Mouse (Mus musculus) MEL (cell line): Measurements from ENCODE around the gene St8sia2. TPM values are rescaled to one million over a fixed set of nuclear protein-coding genes. Genes with fewer than 3 reads are reported as not detected.

Experiments
- DNase-seq: peaks from one replicate; pipeline ENCODE4 v3.0.0; 2011; ENCODE audit warnings: low read depth, low spot score
- H3K27ac ChIP-seq: 2 replicates; pipeline ENCODE4 v1.5.1; 2012; ENCODE audit warnings: low read depth, mild to moderate bottlenecking, control low read depth, low read length, moderate library complexity; ENCODE audit not compliant: control insufficient read depth
- H3K27me3 ChIP-seq, 2 experiments: fragments of 150-350 bp in 1 of 2; sonication (generic) in 1 of 2; 2 replicates each; pipeline ENCODE4 v1.6.1; 2012; ENCODE audit warnings: low read length in 2 of 2, mild to moderate bottlenecking in 2 of 2, improper control_type of control experiment in 1 of 2, moderate library complexity in 1 of 2; ENCODE audit not compliant: insufficient read depth in 2 of 2, control insufficient read depth in 1 of 2
- H3K36me3 ChIP-seq, 2 experiments: 2 replicates each; pipeline ENCODE4 v1.6.1; 2012 to 2014; ENCODE audit warnings: low read length in 2 of 2, improper control_type of control experiment in 1 of 2, inconsistent platforms in 1 of 2, mild to moderate bottlenecking in 1 of 2; ENCODE audit not compliant: insufficient read depth in 2 of 2, control insufficient read depth in 1 of 2
- H3K4me1 ChIP-seq, 2 experiments: fragments of 150-350 bp in 1 of 2; sonication (generic) in 1 of 2; 2 replicates each; pipeline ENCODE4 v1.6.1; 2012; ENCODE audit warnings: low read length in 2 of 2, improper control_type of control experiment in 1 of 2, mild to moderate bottlenecking in 1 of 2; ENCODE audit not compliant: insufficient read depth in 2 of 2, control insufficient read depth in 1 of 2
- H3K4me3 ChIP-seq, 2 experiments: fragments of 150-350 bp in 1 of 2; sonication (generic) in 1 of 2; 2 replicates each; pipeline ENCODE4 v1.5.1; 2012; ENCODE audit warnings: low read depth in 2 of 2, low read length in 2 of 2, mild to moderate bottlenecking in 2 of 2, moderate library complexity in 2 of 2, control low read depth in 1 of 2, improper control_type of control experiment in 1 of 2; ENCODE audit not compliant: control insufficient read depth in 1 of 2, insufficient read depth in 1 of 2
- H3K79me2 ChIP-seq: 2 replicates; pipeline ENCODE4 v1.6.1; 2012; ENCODE audit warnings: mild to moderate bottlenecking, low read length, moderate library complexity; ENCODE audit not compliant: control insufficient read depth, poor library complexity, insufficient read depth
- H3K9ac ChIP-seq: 2 replicates; pipeline ENCODE4 v1.6.1; 2012; ENCODE audit warnings: low read depth, mild to moderate bottlenecking, control low read depth, low read length, moderate library complexity; ENCODE audit not compliant: control insufficient read depth, poor library complexity, severe bottlenecking
- H3K9me3 ChIP-seq: fragments of 150-350 bp; sonication (generic); replicated peaks from 2 replicates; pipeline ENCODE4 v1.6.1; 2012; ENCODE audit warnings: mild to moderate bottlenecking, low read length, improper control_type of control experiment, moderate library complexity; ENCODE audit not compliant: insufficient read depth
- CHD2 ChIP-seq: IDR thresholded peaks from 2 replicates; pipeline ENCODE4 v1.6.1; 2011; ENCODE audit warnings: low read length, improper control_type of control experiment
- CTCF ChIP-seq, 3 experiments: IDR thresholded peaks in 2 of 3; conservative IDR thresholded peaks in 1 of 3; 2 replicates each; pipeline ENCODE4 v1.5.1; 2011 to 2012; ENCODE audit warnings: low read length in 3 of 3, low read depth in 2 of 3, mild to moderate bottlenecking in 2 of 3, improper control_type of control experiment in 1 of 3, inconsistent platforms in 1 of 3, mixed read lengths in 1 of 3, moderate library complexity in 1 of 3; ENCODE audit not compliant: control insufficient read depth in 1 of 3, insufficient read depth in 1 of 3, poor library complexity in 1 of 3, severe bottlenecking in 1 of 3
- ELF1 ChIP-seq: IDR thresholded peaks from 2 replicates; pipeline ENCODE4 v1.6.1; 2014; ENCODE audit warnings: low read depth, mild to moderate bottlenecking, inconsistent platforms, low read length, improper control_type of control experiment, moderate library complexity
- EP300 ChIP-seq, 2 experiments: IDR thresholded peaks; 2 replicates each; pipeline ENCODE4 v1.6.1; 2011; ENCODE audit warnings: improper control_type of control experiment in 2 of 2, low read length in 2 of 2, low read depth in 1 of 2, mild to moderate bottlenecking in 1 of 2
- ETS1 ChIP-seq: IDR thresholded peaks from 2 replicates; pipeline ENCODE4 v1.6.1; 2012; ENCODE audit warnings: low read depth, mild to moderate bottlenecking, inconsistent platforms, low read length, improper control_type of control experiment, moderate library complexity
- GABPA ChIP-seq: IDR thresholded peaks from 2 replicates; pipeline ENCODE4 v1.6.1; 2012; ENCODE audit warnings: low read depth, mild to moderate bottlenecking, inconsistent platforms, low read length, improper control_type of control experiment, moderate library complexity
- JUND ChIP-seq: IDR thresholded peaks from 2 replicates; pipeline ENCODE4 v1.6.1; 2011; ENCODE audit warnings: low read depth, mild to moderate bottlenecking, improper control_type of control experiment, low read length
- MAFK ChIP-seq: IDR thresholded peaks from 2 replicates; pipeline ENCODE4 v1.6.1; 2011; ENCODE audit warnings: low read depth, mild to moderate bottlenecking, low read length, improper control_type of control experiment, borderline replicate concordance
- MAZ ChIP-seq: IDR thresholded peaks from 2 replicates; pipeline ENCODE4 v1.6.1; 2012; ENCODE audit warnings: low read depth, mild to moderate bottlenecking, inconsistent platforms, low read length, improper control_type of control experiment
- MYC ChIP-seq: IDR thresholded peaks from 2 replicates; pipeline ENCODE4 v1.6.1; 2011; ENCODE audit warnings: low read depth, mild to moderate bottlenecking, low read length, improper control_type of control experiment, moderate library complexity
- NELFE ChIP-seq: IDR thresholded peaks from 2 replicates; pipeline ENCODE4 v1.6.1; 2011; ENCODE audit warnings: low read depth, low read length, improper control_type of control experiment
- NRF1 ChIP-seq: IDR thresholded peaks from 2 replicates; pipeline ENCODE4 v1.6.1; 2014; ENCODE audit warnings: low read depth, mild to moderate bottlenecking, inconsistent platforms, low read length, improper control_type of control experiment, moderate library complexity; ENCODE audit not compliant: poor library complexity, insufficient read depth, severe bottlenecking
- RAD21 ChIP-seq: IDR thresholded peaks from 2 replicates; pipeline ENCODE4 v1.6.1; 2011; ENCODE audit warnings: mild to moderate bottlenecking, low read depth, low read length, improper control_type of control experiment
- RCOR1 ChIP-seq: IDR thresholded peaks from 2 replicates; pipeline ENCODE4 v1.6.1; 2012; ENCODE audit warnings: low read depth, mild to moderate bottlenecking, inconsistent platforms, low read length, improper control_type of control experiment
- SMC3 ChIP-seq: IDR thresholded peaks from 2 replicates; pipeline ENCODE4 v1.6.1; 2011; ENCODE audit warnings: low read depth, low read length, improper control_type of control experiment
- TAL1 ChIP-seq: IDR thresholded peaks from 2 replicates; pipeline ENCODE4 v1.6.1; 2012; ENCODE audit warnings: mild to moderate bottlenecking, inconsistent platforms, low read length, moderate library complexity, mixed read lengths
- TBP ChIP-seq: IDR thresholded peaks from 2 replicates; pipeline ENCODE4 v1.8.0; 2011; ENCODE audit warnings: low read depth, low read length, improper control_type of control experiment
- UBTF ChIP-seq: IDR thresholded peaks from 2 replicates; pipeline ENCODE4 v1.6.1; 2012; ENCODE audit warnings: low read depth, mild to moderate bottlenecking, inconsistent platforms, low read length, improper control_type of control experiment, moderate library complexity, borderline replicate concordance; ENCODE audit not compliant: insufficient read depth
- USF1 ChIP-seq: IDR thresholded peaks from 2 replicates; pipeline ENCODE4 v1.6.1; 2014; ENCODE audit warnings: low read depth, mild to moderate bottlenecking, inconsistent platforms, low read length, improper control_type of control experiment, moderate library complexity
- ZKSCAN1 ChIP-seq: IDR thresholded peaks from 2 replicates; pipeline ENCODE4 v1.6.1; 2012; ENCODE audit warnings: low read depth, mild to moderate bottlenecking, inconsistent platforms, low read length, improper control_type of control experiment, moderate library complexity
- ZMIZ1 ChIP-seq: IDR thresholded peaks from 2 replicates; pipeline ENCODE4 v1.6.1; 2012; ENCODE audit warnings: low read depth, mild to moderate bottlenecking, inconsistent platforms, low read length, improper control_type of control experiment, moderate library complexity
- ZNF384 ChIP-seq: IDR thresholded peaks from 2 replicates; pipeline ENCODE4 v1.6.1; 2012; ENCODE audit warnings: low read depth, mild to moderate bottlenecking, inconsistent platforms, low read length, improper control_type of control experiment
- polyA plus RNA-seq, 2 experiments: library from polyadenylated mRNA; stranded (reverse) in 1 of 2; unstranded in 1 of 2; fragments of >175 nt in 1 of 2; fragments of >200 nt in 1 of 2; gene quantifications; 2 replicates each; pipeline versions ENCODE4 v1.2.1 to v1.2.4; 2012; ENCODE audit warnings: low replicate concordance in 2 of 2, low read depth in 1 of 2; ENCODE audit not compliant: insufficient read length in 2 of 2, insufficient read depth in 1 of 2, missing spikeins in 1 of 2
- total RNA-seq: library from RNA; depleted of rRNA; stranded (reverse); fragments of 300-350 nt; gene quantifications from 2 replicates; pipeline ENCODE4 v1.2.3, GENCODE M21; 2012

St8sia2 gene
- total and polyA plus RNA-seq, 3 experiments, result not detected

DNA sequence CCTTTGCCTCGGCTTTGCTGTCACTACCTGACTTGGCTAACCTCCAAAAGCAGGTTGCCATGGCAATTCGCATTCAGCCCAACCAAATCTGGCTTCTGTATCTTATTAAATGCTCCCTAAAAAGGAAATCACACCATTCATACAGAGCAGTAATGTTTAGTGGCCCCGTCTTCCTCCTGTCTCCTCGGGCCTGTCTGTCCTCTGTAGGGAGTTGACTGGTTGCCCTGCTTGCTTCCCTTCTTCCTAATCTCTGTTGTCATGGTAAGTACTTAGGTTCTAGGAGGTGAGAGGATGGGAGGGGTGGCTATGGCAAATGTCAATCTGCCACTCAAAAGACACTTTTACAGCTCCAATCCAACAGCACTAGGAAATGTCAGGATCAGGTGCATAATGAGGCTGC lies 101.6 kb downstream of the St8sia2 start:
- Histone ChIP-seq H3K27me3 (no peaks in the 10 kb centered on the region), H3K4me3 (no peak overlapping the region), H3K27ac (no peak overlapping the region), H3K9ac (no peak overlapping the region), H3K79me2 (no peaks in the 10 kb centered on the region), H3K4me1 (no peaks in the 10 kb centered on the region)
- TF ChIP-seq ZKSCAN1, result no peak
- no peak for TF ChIP-seq ETS1
- no peak for TF ChIP-seq MAZ
- no peak for TF ChIP-seq CTCF (IDR thresholded peaks at IDR 0.05 in 2 of 3, conservative IDR thresholded peaks at IDR 0.05 in 1 of 3; ENCODE audit: control insufficient read depth in 1 of 3, insufficient read depth in 1 of 3, low read depth in 2 of 3, low read length in 3 of 3, poor library complexity in 1 of 3, severe bottlenecking in 1 of 3)
- TF ChIP-seq RAD21, result no peak
- TF ChIP-seq EP300 (IDR thresholded peaks at IDR 0.05; ENCODE audit: low read depth in 1 of 2, low read length in 2 of 2), result no peak
- TF ChIP-seq ZNF384, result no peak
- no peak for TF ChIP-seq CHD2
- TF ChIP-seq TAL1, result no peak
- no peak for TF ChIP-seq ELF1
- no peak for TF ChIP-seq ZMIZ1
- no peak for TF ChIP-seq JUND
- no peak for TF ChIP-seq NELFE
- TF ChIP-seq GABPA, result no peak
- no peak for TF ChIP-seq NRF1
- TF ChIP-seq TBP, result no peak
- no peak for TF ChIP-seq SMC3
- no peak for TF ChIP-seq UBTF
- TF ChIP-seq RCOR1, result no peak
- TF ChIP-seq, all 39 proteins: peak for 0
- H3K36me3 ChIP-seq, result no peaks in the 10 kb centered on the region
- DNase-seq, result no peak
- H3K9me3 ChIP-seq, result no peaks in the 10 kb centered on the region

DNA sequence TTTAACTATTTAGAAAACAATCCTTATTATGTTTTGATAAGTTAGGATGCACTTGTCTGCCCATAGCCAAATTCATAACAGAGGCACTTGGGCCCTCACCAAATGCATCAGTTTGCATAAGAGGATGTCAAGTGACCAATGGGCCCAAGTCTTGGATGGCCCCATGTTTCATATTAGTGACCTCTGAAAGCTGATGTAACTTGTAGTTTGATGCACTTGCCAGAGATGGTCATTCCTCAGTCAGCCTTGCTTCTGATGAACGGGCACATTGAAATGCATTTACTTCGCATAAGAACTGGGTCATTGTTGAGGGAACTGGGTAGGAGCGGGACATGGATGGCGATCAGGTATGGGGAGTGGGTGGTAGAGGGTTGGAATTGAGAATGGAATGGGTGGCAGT lies 102.6 kb downstream of the St8sia2 start:
- Histone ChIP-seq H3K36me3 (no peaks in the 10 kb centered on the region), H3K4me3 (no peak overlapping the region), H3K4me1 (no peaks in the 10 kb centered on the region), H3K79me2 (no peaks in the 10 kb centered on the region), H3K9me3 (no peaks in the 10 kb centered on the region), H3K27me3 (no peaks in the 10 kb centered on the region), H3K27ac (no peak overlapping the region), H3K9ac (no peak overlapping the region)
- no peak for DNase-seq
- no peak for TF ChIP-seq MAFK
- TF ChIP-seq MYC, result no peak
- no peak for TF ChIP-seq USF1
